Mouse (Mus musculus) large intestine, adult 2 months (tissue): Measurements from ENCODE around the gene Far2. TPM values are rescaled to one million over a fixed set of nuclear protein-coding genes. Genes with fewer than 3 reads are reported as not detected.
"Not testable (repeated sequence)": the region's sequence is repeated elsewhere in the genome, so short reads cannot be mapped to it uniquely, and the experiment has no call there.

ENCODE experiments used
- DNase-seq: peaks from one replicate; pipeline ENCODE4 v3.0.0-alpha.2; 2012; ENCODE audit warnings: low read depth, low spot score
- WGBS: fragments of 180-500 bp; shearing (Covaris S2); methylation state at CpG from one replicate; pipeline ENCODE4 v1.1.7; 2018; 5-methylcytosine and 5-hydroxymethylcytosine counted together
- polyA plus RNA-seq: library from polyadenylated mRNA; depleted of rRNA; stranded (reverse); fragments of >200 nt; gene quantifications from 2 replicates; pipeline ENCODE4 v1.2.3, GENCODE M21; 2012

Far2 gene
- polyA plus RNA-seq, 1 experiment: 19.2 TPM

GRCm38 (mm10) chr6:148110996-148111633, 64.1 kb downstream of the Far2 start:
- 84% methylated on average over 2 of the region's 2 CpGs for WGBS
- DNase-seq: no peak

- DNase-seq: no peak
These were observed 69.3 kb downstream of the Far2 start for GRCm38 (mm10) chr6:148116371-148116770.

GRCm38 (mm10) chr6:148116907-148117306, 69.8 kb downstream of the Far2 start:
- no peak for DNase-seq
- 70% methylated on average over 3 of the region's 3 CpGs for WGBS

More at GRCm38 (mm10) chr6:148116371-148116770, 69.3 kb downstream of the Far2 start:
- WGBS: 94% methylated on average over 5 of the region's 5 CpGs

- DNase-seq: no peak
- WGBS: 97% methylated on average over 1 of the region's 1 CpGs
These were observed 70.6 kb downstream of the Far2 start for GRCm38 (mm10) chr6:148117696-148118095.

GRCm38 (mm10) chr6:148120703-148121102, 73.6 kb downstream of the Far2 start:
- DNase-seq: no peak
- 84% methylated on average over 1 of the region's 1 CpGs for WGBS

- 75% methylated on average over 10 of the region's 10 CpGs for WGBS
These were observed 79.8 kb downstream of the Far2 start for GRCm38 (mm10) chr6:148126851-148127250.

GRCm38 (mm10) chr6:148132314-148132713, 85.3 kb downstream of the Far2 start:
- DNase-seq: no peak

More at GRCm38 (mm10) chr6:148126851-148127250, 79.8 kb downstream of the Far2 start:
- not testable (repeated sequence) for DNase-seq

GRCm38 (mm10) chr6:148133536-148133935, 86.5 kb downstream of the Far2 start:
- DNase-seq: no peak

More at GRCm38 (mm10) chr6:148132314-148132713, 85.3 kb downstream of the Far2 start:
- 83% methylated on average over 10 of the region's 10 CpGs for WGBS

GRCm38 (mm10) chr6:148135769-148136382, 88.8 kb downstream of the Far2 start:
- 28% methylated on average over 9 of the region's 9 CpGs for WGBS
- DNase-seq: peak; percentile 61

GRCm38 (mm10) chr6:148139288-148139995, 92.4 kb downstream of the Far2 start:
- WGBS: 86% methylated on average over 6 of the region's 6 CpGs
- no peak for DNase-seq

- no peak for DNase-seq
- 81% methylated on average over 5 of the region's 5 CpGs for WGBS
These were observed 94.8 kb downstream of the Far2 start for GRCm38 (mm10) chr6:148141874-148142273.

- WGBS: 92% methylated on average over 1 of the region's 1 CpGs
- DNase-seq: no peak
These were observed 95.4 kb downstream of the Far2 start for GRCm38 (mm10) chr6:148142421-148142820.

GRCm38 (mm10) chr6:148152305-148152704, 105.2 kb downstream of the Far2 start:
- DNase-seq: not testable (repeated sequence)
- 57% methylated on average over 4 of the region's 4 CpGs for WGBS

GRCm38 (mm10) chr6:148172904-148173303, 125.8 kb downstream of the Far2 start:
- DNase-seq: no peak
- 67% methylated on average over 3 of the region's 3 CpGs for WGBS

- 85% methylated on average over 1 of the region's 1 CpGs for WGBS
- no peak for DNase-seq
These were observed 138.6 kb downstream of the Far2 start for GRCm38 (mm10) chr6:148185694-148186093.

GRCm38 (mm10) chr6:148193972-148194701, 147.1 kb downstream of the Far2 start:
- WGBS: 39% methylated on average over 6 of the region's 6 CpGs
- DNase-seq: no peak

- WGBS: 69% methylated on average over 2 of the region's 2 CpGs
These were observed 152.1 kb downstream of the Far2 start for GRCm38 (mm10) chr6:148199177-148199576.

GRCm38 (mm10) chr6:148199729-148200128, 152.7 kb downstream of the Far2 start:
- DNase-seq: no peak
- 64% methylated on average over 3 of the region's 3 CpGs for WGBS

More at GRCm38 (mm10) chr6:148199177-148199576, 152.1 kb downstream of the Far2 start:
- DNase-seq: no peak

GRCm38 (mm10) chr6:148205134-148205533, 158.1 kb downstream of the Far2 start:
- no peak for DNase-seq
- WGBS: 78% methylated on average over 1 of the region's 1 CpGs

GRCm38 (mm10) chr6:148207522-148207921, 160.5 kb downstream of the Far2 start:
- DNase-seq: no peak
- WGBS: 79% methylated on average over 1 of the region's 1 CpGs
